Mouse (Mus musculus) olfactory bulb, adult 2 months (tissue): ENCODE results near the gene Myh2. TPM values are rescaled to one million over a fixed set of nuclear protein-coding genes. Genes with fewer than 3 reads are reported as not detected.

Experiments used
- H3K27ac ChIP-seq: fragments of 200-500 bp; 2 replicates; pipeline ENCODE4 v1.5.1; 2012; ENCODE audit warnings: low read depth, low read length; ENCODE audit not compliant: insufficient read depth
- H3K4me1 ChIP-seq: fragments of 200-500 bp; 2 replicates; pipeline ENCODE4 v1.6.1; 2012; ENCODE audit warnings: low read length; ENCODE audit not compliant: control insufficient read depth, insufficient read depth
- H3K4me3 ChIP-seq: fragments of 200-500 bp; 2 replicates; pipeline ENCODE4 v1.5.1; 2012; ENCODE audit warnings: mild to moderate bottlenecking, low read depth, low read length, moderate library complexity; ENCODE audit not compliant: insufficient read depth
- CTCF ChIP-seq: fragments of 200-500 bp; IDR thresholded peaks from 2 replicates; pipeline ENCODE4 v1.5.1; 2012; ENCODE audit warnings: low read depth, mild to moderate bottlenecking, low read length, moderate library complexity; ENCODE audit not compliant: insufficient read depth
- POLR2A ChIP-seq: fragments of 200-500 bp; IDR thresholded peaks from 2 replicates; pipeline ENCODE4 v1.6.1; 2012; ENCODE audit warnings: mild to moderate bottlenecking, low read depth, low read length, moderate library complexity; ENCODE audit not compliant: insufficient read depth
- WGBS: fragments of 180-500 bp; shearing (Covaris S2); methylation state at CpG from one replicate; pipeline ENCODE4 v1.1.7; 2018; 5-methylcytosine and 5-hydroxymethylcytosine counted together
- polyA plus RNA-seq: library from polyadenylated mRNA; stranded (reverse); fragments of >200 nt; gene quantifications from 2 replicates; pipeline ENCODE4 v1.2.4, GENCODE M21; 2012; ENCODE audit warnings: low replicate concordance; ENCODE audit not compliant: missing spikeins, insufficient read depth, insufficient read length

Gene Myh2
- polyA plus RNA-seq, 1 experiment, result not detected

DNA sequence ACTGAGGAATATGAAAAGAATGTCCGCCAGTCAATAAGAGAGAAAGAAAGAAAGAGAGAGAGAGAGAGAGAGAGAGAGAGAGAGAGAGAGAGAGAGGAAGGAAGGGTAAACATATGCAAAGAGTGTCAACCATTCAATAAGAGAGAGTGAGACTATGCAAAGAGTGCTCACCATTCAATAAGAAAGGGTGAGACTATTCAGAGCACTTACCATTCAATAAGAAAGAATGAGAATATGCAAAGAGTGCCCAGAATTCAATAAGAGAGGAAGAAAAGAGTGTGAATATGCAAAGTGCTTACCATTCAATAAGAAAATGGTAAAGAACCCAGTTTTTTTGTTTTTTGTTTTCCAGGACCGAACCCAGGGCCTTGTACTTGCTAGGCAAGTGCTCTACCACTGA is 20.6 kb upstream of the Myh2 start:
- WGBS, result 86% methylated on average over 2 of the region's 2 CpGs
- no peak overlapping the region for H3K4me3 ChIP-seq
- H3K27ac ChIP-seq, result no peak overlapping the region
- no peaks in the 10 kb centered on the region for H3K4me1 ChIP-seq
- TF ChIP-seq CTCF (no peak), POLR2A (no peak)

GRCm38 (mm10) chr11:67151159-67151558 is 19.7 kb upstream of the Myh2 start:
- Histone ChIP-seq H3K27ac (no peak overlapping the region), H3K4me3 (no peak overlapping the region), H3K4me1 (no peaks in the 10 kb centered on the region)
- WGBS, result 78% methylated on average over 3 of the region's 3 CpGs
- TF ChIP-seq POLR2A, result no peak
- TF ChIP-seq CTCF, result no peak

DNA sequence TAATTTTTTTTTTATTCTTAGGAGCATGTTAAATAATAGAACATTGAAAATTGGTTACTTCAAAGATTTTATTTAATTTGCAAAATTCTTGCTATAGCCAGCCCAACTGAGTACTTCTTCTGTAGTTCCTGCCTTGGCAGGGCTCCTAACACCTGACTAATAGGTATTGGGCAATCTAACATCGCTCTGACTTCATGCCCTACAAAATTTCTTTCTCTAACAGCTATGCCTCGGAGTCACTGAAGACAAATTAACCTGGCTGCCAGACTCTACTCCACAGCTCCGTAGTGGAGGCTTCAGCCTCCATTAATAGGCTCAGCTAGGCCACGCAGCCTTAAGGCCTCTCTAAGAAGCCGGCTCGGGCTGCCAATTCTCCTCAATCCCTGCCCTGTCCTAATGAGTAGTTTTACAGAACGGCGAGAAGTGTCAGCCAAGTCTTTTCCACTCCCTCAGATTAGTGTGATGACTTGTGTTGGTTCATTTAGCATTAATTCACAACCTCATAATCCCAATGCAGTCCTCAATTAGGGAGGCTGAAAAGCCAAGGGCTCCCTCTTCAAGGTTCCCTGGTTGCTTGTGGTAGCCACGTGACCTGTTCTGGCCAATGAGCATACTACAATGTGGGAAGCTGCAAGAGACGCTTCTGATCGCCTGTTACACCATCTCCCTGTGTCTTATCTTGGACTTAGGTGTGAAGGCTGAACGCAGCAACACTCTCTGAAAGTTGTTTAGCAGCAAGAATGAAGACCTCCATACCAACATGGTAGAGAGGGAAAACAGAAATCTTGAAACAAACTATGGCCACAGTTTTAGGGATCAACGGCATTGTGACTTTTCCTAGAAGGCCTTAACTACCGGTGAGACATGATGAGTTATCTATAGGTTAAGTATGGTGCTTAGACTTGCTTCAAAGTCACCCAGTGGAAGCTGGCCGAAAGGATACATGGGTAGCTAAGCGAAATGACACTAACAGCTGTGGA is 18.9 kb upstream of the Myh2 start:
- H3K27ac ChIP-seq, result no peak overlapping the region
- TF ChIP-seq POLR2A, result no peak
- no peak for TF ChIP-seq CTCF
- 68% methylated on average over 16 of the region's 16 CpGs for WGBS
- no peak overlapping the region for H3K4me3 ChIP-seq
- H3K4me1 ChIP-seq, result no peaks in the 10 kb centered on the region

DNA sequence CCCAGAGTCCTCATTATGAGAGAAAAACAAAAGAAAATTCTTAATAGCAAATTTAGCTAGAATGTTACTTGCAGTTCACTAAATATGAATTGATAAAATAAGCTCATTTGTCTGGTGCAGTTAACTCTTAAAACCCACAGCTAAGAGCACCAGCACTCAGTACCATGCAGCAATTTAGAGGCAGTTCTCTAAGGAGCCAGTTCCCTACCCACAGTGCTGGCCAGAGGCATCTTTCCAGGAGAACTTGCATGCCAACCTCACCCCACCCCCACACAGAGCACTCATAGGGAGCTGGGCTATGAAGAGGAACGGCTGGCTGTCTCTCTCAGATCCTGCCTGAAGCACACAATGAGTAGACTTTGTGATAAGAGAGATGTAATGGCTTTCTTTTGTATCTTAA is 17.7 kb upstream of the Myh2 start:
- Histone ChIP-seq H3K4me1 (no peaks in the 10 kb centered on the region), H3K27ac (no peak overlapping the region), H3K4me3 (no peak overlapping the region)
- 39% methylated on average over 1 of the region's 1 CpGs for WGBS
- TF ChIP-seq POLR2A (no peak), CTCF (no peak)

GRCm38 (mm10) chr11:67153843-67154242 is 17.0 kb upstream of the Myh2 start:
- no peak overlapping the region for H3K4me3 ChIP-seq
- 86% methylated on average over 1 of the region's 1 CpGs for WGBS
- no peak for TF ChIP-seq POLR2A
- no peaks in the 10 kb centered on the region for H3K4me1 ChIP-seq
- H3K27ac ChIP-seq, result no peak overlapping the region

- Histone ChIP-seq H3K27ac (no peak overlapping the region), H3K4me1 (no peaks in the 10 kb centered on the region), H3K4me3 (no peak overlapping the region)
- no peak for TF ChIP-seq POLR2A
- TF ChIP-seq CTCF, result no peak
- WGBS, result 92% methylated on average over 2 of the region's 2 CpGs
Measured at GRCm38 (mm10) chr11:67155650-67156049, 15.2 kb upstream of the Myh2 start.

GRCm38 (mm10) chr11:67160131-67160530 is 10.7 kb upstream of the Myh2 start:
- Histone ChIP-seq H3K4me3 (no peak overlapping the region), H3K27ac (no peak overlapping the region), H3K4me1 (no peaks in the 10 kb centered on the region)
- TF ChIP-seq POLR2A (no peak), CTCF (no peak)
- 88% methylated on average over 3 of the region's 3 CpGs for WGBS

DNA sequence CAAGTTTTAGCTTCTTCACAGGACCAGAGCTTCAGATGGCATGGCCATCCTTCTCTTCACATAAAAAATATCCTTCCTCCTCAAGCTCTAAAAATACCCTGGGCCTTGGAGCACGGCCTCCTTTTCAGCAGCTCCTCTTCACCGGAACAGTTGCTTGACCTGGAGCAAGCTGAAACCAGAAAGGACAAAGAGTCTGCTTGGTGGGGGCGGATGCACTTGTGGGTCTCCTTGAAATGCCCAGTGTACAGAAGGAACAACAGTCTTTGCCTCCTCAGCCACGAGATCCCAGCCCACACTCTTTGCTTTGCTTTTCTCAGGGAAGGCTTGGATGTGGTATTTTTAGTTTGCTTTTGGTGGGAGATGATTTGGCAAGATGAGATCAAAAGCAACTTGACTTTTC is 7.1 kb upstream of the Myh2 start:
- WGBS, result 75% methylated on average over 4 of the region's 4 CpGs
- no peak overlapping the region for H3K4me3 ChIP-seq
- no peak overlapping the region for H3K27ac ChIP-seq
- no peaks in the 10 kb centered on the region for H3K4me1 ChIP-seq
- TF ChIP-seq POLR2A (no peak), CTCF (no peak)

DNA sequence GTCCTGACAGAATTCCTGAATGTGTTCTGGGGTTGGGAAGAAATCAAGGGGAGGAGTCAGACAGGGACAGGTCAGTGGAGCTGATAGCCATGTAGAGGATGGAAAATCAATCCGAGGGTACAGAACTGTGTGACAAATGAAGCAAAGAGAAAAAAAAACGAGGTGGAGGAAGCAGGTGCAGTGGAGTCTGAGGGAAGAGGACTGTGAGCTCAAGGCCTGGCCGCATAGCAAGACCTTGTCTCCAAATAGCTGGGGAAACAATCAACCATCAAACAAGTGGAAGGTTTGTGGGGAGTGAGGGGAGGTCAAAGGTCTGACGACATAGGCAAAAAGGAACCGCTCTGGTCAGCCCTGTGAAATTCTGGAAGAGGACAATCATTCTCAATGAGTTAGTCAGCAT is 6.0 kb upstream of the Myh2 start:
- Histone ChIP-seq H3K4me1 (no peaks in the 10 kb centered on the region; the same call in 1 of the 2 replicates), H3K27ac (no peak overlapping the region), H3K4me3 (no peak overlapping the region)
- TF ChIP-seq POLR2A (no peak), CTCF (no peak)
- 71% methylated on average over 5 of the region's 5 CpGs for WGBS
